Mouse (Mus musculus): ENCODE measurements around the gene Svep1. TPM values are rescaled to one million over a fixed set of nuclear protein-coding genes. Genes with fewer than 3 reads are reported as not detected.
A peak's percentile ranks its signal among the peaks of the same experiment; 100 is the strongest.

Gene Svep1
- 5.3 and 5.7 TPM in 2 replicates for polyA plus RNA-seq (2015; fragmentation: Nextera tagmentation; extraction: Ambion mirVana)

- H3K4me1 ChIP-seq (ENCODE audit: control insufficient read depth, insufficient read depth, low read length): no peaks in the 10 kb centered on the region; the same call in 1 of the 2 replicates
- H3K4me2 ChIP-seq (ENCODE audit: low read depth, low read length): peak within 1 kb of the TSS; percentile 82
- peak within 1 kb of the TSS; percentile 64 for H3K4me3 ChIP-seq (replicated peaks; ENCODE audit: low read length)
- H3K9me3 ChIP-seq (replicated peaks; ENCODE audit: control insufficient read depth, low read length): no peaks in the 10 kb centered on the region
- peak within 1 kb of the TSS; percentile 79 for H3K27ac ChIP-seq (ENCODE audit: low read length)
- ATAC-seq (ENCODE audit: insufficient read depth, low FRiP score): peak; percentile 76; the same call in 1 of the 2 replicates
- 1% methylated on average over 47 of the region's 47 CpGs for WGBS
- H3K9ac ChIP-seq (ENCODE audit: low read length): peak within 1 kb of the TSS; percentile 82
- no peaks in the 10 kb centered on the region for H3K36me3 ChIP-seq (ENCODE audit: control insufficient read depth, insufficient read depth, low read length)
- H3K27me3 ChIP-seq (ENCODE audit: control insufficient read depth, insufficient read depth, low read length): peaks cover 11% of the 10 kb centered on the region
Measured at GRCm38 (mm10) chr4:58206115-58206945, at the start of gene Svep1. TSS of gene Svep1 (minus strand) at chr4:58206859.

GRCm38 (mm10) chr4:58253410-58253809 lies 46.8 kb upstream of the Svep1 start:
- H3K4me3 ChIP-seq (replicated peaks; ENCODE audit: low read length): no peak overlapping the region
- ATAC-seq (ENCODE audit: insufficient read depth, low FRiP score): no peak
- no peaks in the 10 kb centered on the region for H3K4me1 ChIP-seq (ENCODE audit: control insufficient read depth, insufficient read depth, low read length)
- H3K9me3 ChIP-seq (replicated peaks; ENCODE audit: control insufficient read depth, low read length): no peaks in the 10 kb centered on the region
- H3K9ac ChIP-seq (ENCODE audit: low read length): no peak overlapping the region
- H3K4me2 ChIP-seq (ENCODE audit: low read depth, low read length): no peak overlapping the region
- H3K27ac ChIP-seq (ENCODE audit: low read length): no peak overlapping the region
- no peaks in the 10 kb centered on the region for H3K27me3 ChIP-seq (ENCODE audit: control insufficient read depth, insufficient read depth, low read length)
- no peaks in the 10 kb centered on the region for H3K36me3 ChIP-seq (ENCODE audit: control insufficient read depth, insufficient read depth, low read length)
- 29% methylated on average over 5 of the region's 5 CpGs for WGBS

- Histone ChIP-seq H3K4me1 (ENCODE audit: control insufficient read depth, insufficient read depth, low read length) (no peaks in the 10 kb centered on the region), H3K27me3 (ENCODE audit: control insufficient read depth, insufficient read depth, low read length) (no peaks in the 10 kb centered on the region), H3K36me3 (ENCODE audit: control insufficient read depth, insufficient read depth, low read length) (no peaks in the 10 kb centered on the region), H3K9ac (ENCODE audit: low read length) (no peak overlapping the region), H3K27ac (ENCODE audit: low read length) (no peak overlapping the region), H3K9me3 (replicated peaks; ENCODE audit: control insufficient read depth, low read length) (no peaks in the 10 kb centered on the region), H3K4me3 (replicated peaks; ENCODE audit: low read length) (no peak overlapping the region), H3K4me2 (ENCODE audit: low read depth, low read length) (no peak overlapping the region)
- WGBS: 84% methylated on average over 3 of the region's 3 CpGs
- ATAC-seq (ENCODE audit: insufficient read depth, low FRiP score): no peak
Measured at GRCm38 (mm10) chr4:58252381-58252780, 45.7 kb upstream of the Svep1 start.

GRCm38 (mm10) chr4:58245544-58245943 lies 38.9 kb upstream of the Svep1 start:
- 27% methylated on average over 1 of the region's 1 CpGs for WGBS
- no peaks in the 10 kb centered on the region for H3K9me3 ChIP-seq (replicated peaks; ENCODE audit: control insufficient read depth, low read length)
- no peaks in the 10 kb centered on the region for H3K4me1 ChIP-seq (ENCODE audit: control insufficient read depth, insufficient read depth, low read length)
- H3K4me3 ChIP-seq (replicated peaks; ENCODE audit: low read length): no peak overlapping the region
- ATAC-seq (ENCODE audit: insufficient read depth, low FRiP score): 0 out of 2 replicates have a peak, but pooled peaks have one; percentile 33
- no peak overlapping the region for H3K9ac ChIP-seq (ENCODE audit: low read length)
- no peaks in the 10 kb centered on the region for H3K27me3 ChIP-seq (ENCODE audit: control insufficient read depth, insufficient read depth, low read length)
- peak overlapping the region; percentile 50 for H3K27ac ChIP-seq (ENCODE audit: low read length)
- no peaks in the 10 kb centered on the region for H3K36me3 ChIP-seq (ENCODE audit: control insufficient read depth, insufficient read depth, low read length)
- H3K4me2 ChIP-seq (ENCODE audit: low read depth, low read length): no peak overlapping the region

GRCm38 (mm10) chr4:58240416-58240815 lies 33.8 kb upstream of the Svep1 start:
- no peaks in the 10 kb centered on the region for H3K27me3 ChIP-seq (ENCODE audit: control insufficient read depth, insufficient read depth, low read length)
- 73% methylated on average over 7 of the region's 7 CpGs for WGBS
- no peaks in the 10 kb centered on the region for H3K36me3 ChIP-seq (ENCODE audit: control insufficient read depth, insufficient read depth, low read length)
- no peak overlapping the region for H3K4me3 ChIP-seq (replicated peaks; ENCODE audit: low read length)
- H3K4me2 ChIP-seq (ENCODE audit: low read depth, low read length): no peak overlapping the region
- no peak overlapping the region for H3K9ac ChIP-seq (ENCODE audit: low read length)
- no peak overlapping the region for H3K27ac ChIP-seq (ENCODE audit: low read length)
- no peak for ATAC-seq (ENCODE audit: insufficient read depth, low FRiP score)
- no peaks in the 10 kb centered on the region for H3K9me3 ChIP-seq (replicated peaks; ENCODE audit: control insufficient read depth, low read length)
- no peaks in the 10 kb centered on the region for H3K4me1 ChIP-seq (ENCODE audit: control insufficient read depth, insufficient read depth, low read length)

- Histone ChIP-seq H3K4me1 (ENCODE audit: control insufficient read depth, insufficient read depth, low read length) (no peaks in the 10 kb centered on the region), H3K27me3 (ENCODE audit: control insufficient read depth, insufficient read depth, low read length) (no peaks in the 10 kb centered on the region), H3K36me3 (ENCODE audit: control insufficient read depth, insufficient read depth, low read length) (no peaks in the 10 kb centered on the region), H3K4me3 (replicated peaks; ENCODE audit: low read length) (no peak overlapping the region), H3K27ac (ENCODE audit: low read length) (no peak overlapping the region), H3K9ac (ENCODE audit: low read length) (no peak overlapping the region), H3K4me2 (ENCODE audit: low read depth, low read length) (no peak overlapping the region), H3K9me3 (replicated peaks; ENCODE audit: control insufficient read depth, low read length) (no peaks in the 10 kb centered on the region)
- no peak for ATAC-seq (ENCODE audit: insufficient read depth, low FRiP score)
- 35% methylated on average over 6 of the region's 6 CpGs for WGBS
Measured at GRCm38 (mm10) chr4:58235828-58236227, 29.2 kb upstream of the Svep1 start.

GRCm38 (mm10) chr4:58223499-58223898 lies 16.8 kb upstream of the Svep1 start:
- no peaks in the 10 kb centered on the region for H3K9me3 ChIP-seq (replicated peaks; ENCODE audit: control insufficient read depth, low read length)
- H3K36me3 ChIP-seq (ENCODE audit: control insufficient read depth, insufficient read depth, low read length): no peaks in the 10 kb centered on the region
- no peaks in the 10 kb centered on the region for H3K27me3 ChIP-seq (ENCODE audit: control insufficient read depth, insufficient read depth, low read length)
- H3K9ac ChIP-seq (ENCODE audit: low read length): no peak overlapping the region
- no peaks in the 10 kb centered on the region for H3K4me1 ChIP-seq (ENCODE audit: control insufficient read depth, insufficient read depth, low read length)
- 82% methylated on average over 2 of the region's 2 CpGs for WGBS
- no peak for ATAC-seq (ENCODE audit: insufficient read depth, low FRiP score)
- H3K27ac ChIP-seq (ENCODE audit: low read length): no peak overlapping the region
- no peak overlapping the region for H3K4me2 ChIP-seq (ENCODE audit: low read depth, low read length)
- H3K4me3 ChIP-seq (replicated peaks; ENCODE audit: low read length): no peak overlapping the region

- 47% methylated on average over 6 of the region's 6 CpGs for WGBS
- H3K27me3 ChIP-seq (ENCODE audit: control insufficient read depth, insufficient read depth, low read length): peaks cover 7% of the 10 kb centered on the region; the same call in 1 of the 2 replicates
- no peak for ATAC-seq (ENCODE audit: insufficient read depth, low FRiP score)
- H3K36me3 ChIP-seq (ENCODE audit: control insufficient read depth, insufficient read depth, low read length): no peaks in the 10 kb centered on the region
- no peaks in the 10 kb centered on the region for H3K4me1 ChIP-seq (ENCODE audit: control insufficient read depth, insufficient read depth, low read length)
- H3K27ac ChIP-seq (ENCODE audit: low read length): no peak overlapping the region
- no peak overlapping the region for H3K9ac ChIP-seq (ENCODE audit: low read length)
- no peak overlapping the region for H3K4me2 ChIP-seq (ENCODE audit: low read depth, low read length)
- no peaks in the 10 kb centered on the region for H3K9me3 ChIP-seq (replicated peaks; ENCODE audit: control insufficient read depth, low read length)
- H3K4me3 ChIP-seq (replicated peaks; ENCODE audit: low read length): no peak overlapping the region
Measured at GRCm38 (mm10) chr4:58211374-58211773, 4.7 kb upstream of the Svep1 start.

GRCm38 (mm10) chr4:58210557-58211090 lies 4.0 kb upstream of the Svep1 start:
- H3K27ac ChIP-seq (ENCODE audit: low read length): no peak overlapping the region
- H3K4me1 ChIP-seq (ENCODE audit: control insufficient read depth, insufficient read depth, low read length): no peaks in the 10 kb centered on the region; the same call in 1 of the 2 replicates
- no peak overlapping the region for H3K9ac ChIP-seq (ENCODE audit: low read length)
- WGBS: 41% methylated on average over 5 of the region's 5 CpGs
- no peak for ATAC-seq (ENCODE audit: insufficient read depth, low FRiP score)
- no peaks in the 10 kb centered on the region for H3K36me3 ChIP-seq (ENCODE audit: control insufficient read depth, insufficient read depth, low read length)
- H3K4me3 ChIP-seq (replicated peaks; ENCODE audit: low read length): no peak overlapping the region
- peaks cover 9% of the 10 kb centered on the region for H3K27me3 ChIP-seq (ENCODE audit: control insufficient read depth, insufficient read depth, low read length)
- H3K4me2 ChIP-seq (ENCODE audit: low read depth, low read length): no peak overlapping the region
- no peaks in the 10 kb centered on the region for H3K9me3 ChIP-seq (replicated peaks; ENCODE audit: control insufficient read depth, low read length)
